Mouse (Mus musculus): Measurements from ENCODE around the gene Hist1h3e. TPM values are rescaled to one million over a fixed set of nuclear protein-coding genes. Genes with fewer than 3 reads are reported as not detected.

The Hist1h3e gene
- total RNA-seq (2023) = 389 and 653 TPM in 2 replicates

DNA sequence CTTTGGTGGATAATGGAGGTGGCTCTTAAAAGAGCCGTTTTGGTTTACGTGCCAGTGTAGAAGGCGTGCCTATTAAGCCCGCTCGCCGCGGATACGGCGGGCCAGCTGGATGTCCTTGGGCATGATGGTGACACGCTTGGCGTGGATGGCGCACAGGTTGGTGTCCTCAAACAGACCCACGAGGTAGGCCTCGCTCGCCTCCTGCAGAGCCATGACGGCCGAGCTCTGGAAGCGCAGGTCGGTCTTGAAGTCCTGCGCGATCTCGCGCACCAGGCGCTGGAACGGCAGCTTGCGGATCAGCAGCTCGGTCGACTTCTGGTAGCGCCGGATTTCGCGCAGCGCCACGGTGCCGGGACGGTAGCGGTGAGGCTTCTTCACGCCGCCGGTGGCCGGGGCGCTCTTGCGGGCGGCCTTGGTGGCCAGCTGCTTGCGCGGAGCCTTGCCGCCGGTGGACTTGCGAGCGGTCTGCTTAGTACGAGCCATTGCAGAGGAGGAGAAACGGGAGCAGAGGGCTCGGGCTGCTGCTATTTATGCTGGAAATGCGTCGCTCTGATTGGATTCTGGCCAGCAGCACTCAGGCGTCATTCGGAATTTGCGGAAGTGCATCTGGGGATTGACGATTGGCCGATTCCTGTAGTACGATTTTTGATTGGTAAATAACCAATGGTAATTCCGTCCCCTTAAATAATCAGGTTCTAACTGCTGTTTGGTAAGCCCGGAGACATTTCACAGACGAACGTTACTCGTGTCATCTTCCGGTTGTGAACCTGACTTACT, at the start of gene Hist1h3e:
Gene Hist1h3e (minus strand): TSS at position 487 of the 777 bp plus-strand sequence.

DNA sequence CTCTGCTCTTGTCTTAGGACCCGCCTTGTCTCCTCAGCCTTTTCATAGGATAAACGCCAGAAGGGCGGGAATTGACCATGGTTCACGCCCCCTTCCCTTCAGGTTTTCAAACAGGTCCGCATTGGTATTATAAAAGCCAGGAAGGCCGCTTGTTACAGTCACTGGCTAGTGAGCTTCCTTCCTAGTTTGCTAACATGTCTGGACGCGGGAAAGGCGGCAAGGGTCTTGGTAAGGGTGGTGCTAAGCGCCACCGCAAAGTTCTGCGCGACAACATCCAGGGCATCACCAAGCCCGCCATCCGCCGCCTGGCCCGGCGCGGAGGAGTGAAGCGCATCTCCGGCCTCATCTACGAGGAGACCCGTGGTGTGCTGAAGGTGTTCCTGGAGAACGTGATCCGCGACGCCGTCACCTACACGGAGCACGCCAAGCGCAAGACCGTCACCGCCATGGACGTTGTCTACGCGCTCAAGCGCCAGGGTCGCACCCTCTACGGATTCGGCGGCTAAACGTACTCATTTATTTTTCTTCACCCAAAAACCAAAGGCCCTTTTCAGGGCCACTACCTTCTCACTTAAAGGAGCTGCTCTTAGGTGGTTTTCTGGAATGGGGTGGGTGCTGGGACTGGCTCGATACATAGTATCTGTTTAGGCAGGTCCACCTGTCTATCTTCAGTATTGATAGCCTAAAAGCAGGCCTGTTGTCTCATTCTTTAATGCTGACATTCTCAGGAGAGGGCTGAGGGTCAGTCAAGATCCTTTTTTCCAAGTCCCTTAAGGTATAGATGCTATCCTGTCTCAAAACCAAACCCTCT, 19.4 kb upstream of the Hist1h3e start, which contains the start of gene Hist1h4d:
Gene Hist1h4d (plus strand): TSS at position 191 of the 811 bp plus-strand sequence.

DNA sequence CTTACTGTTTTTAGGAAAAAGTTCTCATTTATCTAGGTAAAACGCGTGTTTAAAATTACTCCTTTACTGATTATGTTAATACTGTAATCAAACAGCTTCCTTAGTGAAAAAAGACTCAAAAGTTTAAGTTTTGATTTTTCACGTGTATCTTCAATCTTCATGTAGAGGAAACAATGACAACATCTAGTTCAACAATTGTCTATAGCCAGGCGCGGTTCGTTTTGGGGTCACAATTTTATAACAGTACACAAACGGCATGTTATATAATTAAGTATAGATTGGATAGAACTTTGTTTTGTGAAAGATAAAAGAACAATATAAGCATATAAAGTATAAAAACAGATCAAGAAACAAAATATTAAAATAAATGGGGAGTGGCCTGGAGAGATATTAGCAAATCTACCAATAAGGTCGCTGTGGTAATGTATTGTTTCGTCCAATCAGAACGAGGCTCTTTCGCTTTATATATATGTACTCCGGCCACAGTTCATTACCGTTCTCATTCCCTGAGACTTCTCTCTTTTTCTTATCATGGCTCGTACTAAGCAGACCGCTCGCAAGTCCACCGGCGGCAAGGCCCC, 13.2 kb upstream of the Hist1h3e start, which contains the start of gene Hist1h3d:
Gene Hist1h3d (plus strand): TSS at position 493 of the 581 bp plus-strand sequence.

DNA sequence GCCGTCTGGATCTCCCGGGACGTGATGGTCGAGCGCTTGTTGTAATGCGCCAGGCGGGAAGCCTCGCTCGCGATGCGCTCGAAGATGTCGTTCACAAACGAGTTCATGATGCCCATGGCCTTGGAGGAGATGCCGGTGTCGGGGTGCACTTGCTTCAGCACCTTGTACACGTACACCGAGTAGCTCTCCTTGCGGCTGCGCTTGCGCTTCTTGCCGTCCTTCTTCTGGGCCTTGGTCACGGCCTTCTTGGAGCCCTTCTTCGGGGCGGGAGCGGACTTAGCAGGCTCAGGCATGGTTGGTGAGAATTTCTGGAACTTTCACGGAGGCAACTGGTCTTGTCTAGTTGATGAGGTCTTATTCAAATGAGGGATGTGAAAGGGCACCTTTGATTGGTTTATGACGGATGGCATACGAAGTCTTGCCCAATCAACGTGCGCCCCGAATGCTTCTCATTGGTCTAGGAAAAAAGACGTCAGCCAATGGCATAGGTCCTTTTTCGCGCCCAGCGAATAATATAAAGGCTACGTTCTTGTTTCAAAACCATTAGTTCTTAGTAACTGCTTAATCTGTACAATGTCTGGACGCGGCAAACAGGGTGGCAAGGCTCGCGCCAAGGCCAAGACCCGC, 11.8 kb upstream of the Hist1h3e start, which contains the start of the genes Hist1h2bf and Hist1h2ad:
Gene Hist1h2bf (minus strand): TSS at position 299 of the 627 bp plus-strand sequence.
Gene Hist1h2ad (plus strand): TSS at position 484 of the 627 bp plus-strand sequence.

DNA sequence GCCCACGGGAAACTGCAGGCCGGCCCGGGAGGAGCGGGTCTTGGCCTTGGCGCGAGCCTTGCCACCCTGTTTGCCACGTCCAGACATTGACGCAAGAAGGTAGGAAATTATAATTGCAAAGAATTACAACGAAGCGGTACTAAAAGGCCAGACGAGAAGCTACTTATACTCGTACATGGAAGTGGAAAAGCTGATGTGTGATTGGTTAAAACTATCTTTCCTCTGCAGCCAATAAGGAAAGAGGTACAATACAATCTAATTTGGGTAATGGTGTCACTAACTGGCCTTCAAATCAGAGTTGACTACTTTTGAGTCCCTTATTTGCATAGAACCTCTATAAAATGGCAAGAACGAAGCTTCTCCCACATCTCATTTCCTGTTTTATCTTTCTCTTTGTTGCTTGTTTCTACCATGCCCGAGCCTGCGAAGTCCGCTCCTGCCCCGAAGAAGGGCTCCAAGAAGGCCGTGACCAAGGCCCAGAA, 8.9 kb upstream of the Hist1h3e start, which contains the start of the genes Hist1h2ae and Hist1h2bg:
Gene Hist1h2ae (minus strand): TSS at position 199 of the 482 bp plus-strand sequence.
Gene Hist1h2bg (plus strand): TSS at position 375 of the 482 bp plus-strand sequence.

DNA sequence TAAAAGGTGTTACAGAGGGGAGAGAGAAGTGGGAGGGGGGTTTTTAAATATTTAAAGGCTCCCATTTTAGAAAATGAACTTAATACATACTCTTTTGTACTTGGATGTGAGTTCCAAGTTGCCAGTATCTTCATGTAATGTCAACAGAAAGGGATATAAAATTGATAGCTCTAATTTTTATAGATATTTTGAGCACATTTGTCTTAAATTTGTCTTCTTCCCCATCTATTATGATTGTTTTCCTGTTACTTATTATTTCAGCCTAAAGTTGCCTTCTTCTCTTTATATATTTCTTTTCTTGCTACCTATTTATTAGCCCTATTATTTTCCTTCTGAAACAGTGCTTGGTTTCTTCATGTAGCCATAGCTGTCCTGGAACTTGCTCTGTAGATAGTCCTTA, 9.2 kb downstream of the Hist1h3e start, which contains the start of gene Hist1h1d:
Gene Hist1h1d (plus strand): TSS at position 301 of the 400 bp plus-strand sequence.

DNA sequence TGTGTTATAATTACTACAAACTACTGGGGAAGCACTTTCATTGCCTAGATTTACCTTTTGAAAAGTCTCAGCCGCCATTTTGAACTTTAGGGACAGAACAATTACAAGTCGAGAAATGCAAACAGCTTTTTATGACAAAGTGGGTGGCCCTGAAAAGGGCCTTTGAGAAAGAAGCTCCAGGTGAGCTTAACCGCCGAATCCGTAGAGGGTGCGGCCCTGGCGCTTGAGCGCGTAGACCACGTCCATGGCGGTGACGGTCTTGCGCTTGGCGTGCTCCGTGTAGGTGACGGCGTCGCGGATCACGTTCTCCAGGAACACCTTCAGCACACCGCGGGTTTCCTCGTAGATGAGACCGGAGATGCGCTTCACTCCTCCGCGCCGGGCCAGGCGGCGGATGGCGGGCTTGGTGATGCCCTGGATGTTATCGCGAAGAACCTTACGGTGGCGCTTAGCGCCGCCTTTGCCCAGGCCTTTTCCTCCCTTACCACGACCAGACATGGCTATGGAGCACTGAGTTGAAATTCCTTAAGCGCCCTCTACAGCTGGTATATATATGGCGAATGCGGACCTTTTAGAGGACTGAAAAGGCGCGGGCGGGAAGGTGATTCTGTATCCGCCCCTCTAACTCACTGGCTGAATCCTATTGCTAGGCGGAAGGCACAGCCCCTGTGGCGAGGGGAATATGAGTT, 10.9 kb downstream of the Hist1h3e start, which contains the start of gene Hist1h4f:
Gene Hist1h4f (minus strand): TSS at position 503 of the 689 bp plus-strand sequence.

DNA sequence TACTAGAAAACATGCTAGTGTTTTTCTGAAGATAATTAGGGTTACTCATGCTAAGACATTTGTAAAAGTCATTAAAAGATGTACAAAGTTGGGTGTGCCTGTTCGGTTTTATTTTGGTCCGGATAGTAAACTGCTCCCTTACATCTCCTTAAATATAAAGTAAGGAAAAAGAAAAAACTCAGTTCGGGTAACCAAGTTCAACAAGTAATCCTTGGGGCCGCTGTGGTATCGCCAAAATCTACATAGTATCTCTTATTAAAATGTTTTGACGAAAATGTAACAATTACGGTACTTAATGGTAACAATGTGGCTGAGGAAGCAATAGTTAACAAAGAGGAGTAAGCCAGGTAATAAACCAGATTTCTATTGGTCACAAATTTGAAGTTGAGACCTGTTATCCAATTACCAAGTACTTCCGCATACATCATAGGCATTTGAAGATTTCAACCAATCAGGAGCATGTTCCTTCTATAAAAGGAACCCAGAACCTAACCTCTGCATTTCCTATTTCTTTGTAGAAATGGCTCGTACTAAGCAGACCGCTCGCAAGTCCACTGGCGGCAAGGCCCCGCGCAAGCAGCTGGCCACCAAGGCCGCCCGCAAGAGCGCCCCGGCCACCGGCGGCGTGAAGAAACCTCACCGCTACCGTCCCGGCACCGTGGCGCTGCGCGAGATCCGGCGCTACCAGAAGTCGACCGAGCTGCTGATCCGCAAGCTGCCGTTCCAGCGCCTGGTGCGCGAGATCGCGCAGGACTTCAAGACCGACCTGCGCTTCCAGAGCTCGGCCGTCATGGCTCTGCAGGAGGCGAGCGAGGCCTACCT, 18.0 kb downstream of the Hist1h3e start, which contains the start of gene Hist1h3f:
Gene Hist1h3f (plus strand): TSS at position 88 of the 822 bp plus-strand sequence.

DNA sequence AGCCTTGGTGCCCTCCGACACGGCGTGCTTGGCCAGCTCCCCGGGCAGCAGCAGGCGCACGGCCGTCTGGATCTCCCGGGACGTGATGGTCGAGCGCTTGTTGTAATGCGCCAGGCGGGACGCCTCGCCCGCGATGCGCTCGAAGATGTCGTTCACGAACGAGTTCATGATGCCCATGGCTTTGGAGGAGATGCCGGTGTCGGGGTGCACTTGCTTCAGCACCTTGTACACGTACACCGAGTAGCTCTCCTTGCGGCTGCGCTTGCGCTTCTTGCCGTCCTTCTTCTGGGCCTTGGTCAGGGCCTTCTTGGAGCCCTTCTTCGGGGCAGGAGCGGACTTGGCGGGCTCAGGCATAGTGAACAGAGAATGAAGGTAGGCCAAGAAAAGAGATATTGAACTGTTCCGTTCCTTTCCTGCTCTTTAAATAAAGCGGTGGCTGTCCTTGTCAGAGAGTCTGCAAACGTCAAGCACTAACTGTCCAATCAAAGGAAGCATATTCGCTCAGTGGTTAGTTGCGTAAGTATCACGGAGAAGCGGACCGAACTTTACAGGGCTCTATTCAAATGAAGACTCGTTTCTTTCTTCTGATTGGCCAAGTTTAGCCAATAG, 19.1 kb downstream of the Hist1h3e start, which contains the start of gene Hist1h2bh:
Gene Hist1h2bh (minus strand): TSS at position 394 of the 609 bp plus-strand sequence.

DNA sequence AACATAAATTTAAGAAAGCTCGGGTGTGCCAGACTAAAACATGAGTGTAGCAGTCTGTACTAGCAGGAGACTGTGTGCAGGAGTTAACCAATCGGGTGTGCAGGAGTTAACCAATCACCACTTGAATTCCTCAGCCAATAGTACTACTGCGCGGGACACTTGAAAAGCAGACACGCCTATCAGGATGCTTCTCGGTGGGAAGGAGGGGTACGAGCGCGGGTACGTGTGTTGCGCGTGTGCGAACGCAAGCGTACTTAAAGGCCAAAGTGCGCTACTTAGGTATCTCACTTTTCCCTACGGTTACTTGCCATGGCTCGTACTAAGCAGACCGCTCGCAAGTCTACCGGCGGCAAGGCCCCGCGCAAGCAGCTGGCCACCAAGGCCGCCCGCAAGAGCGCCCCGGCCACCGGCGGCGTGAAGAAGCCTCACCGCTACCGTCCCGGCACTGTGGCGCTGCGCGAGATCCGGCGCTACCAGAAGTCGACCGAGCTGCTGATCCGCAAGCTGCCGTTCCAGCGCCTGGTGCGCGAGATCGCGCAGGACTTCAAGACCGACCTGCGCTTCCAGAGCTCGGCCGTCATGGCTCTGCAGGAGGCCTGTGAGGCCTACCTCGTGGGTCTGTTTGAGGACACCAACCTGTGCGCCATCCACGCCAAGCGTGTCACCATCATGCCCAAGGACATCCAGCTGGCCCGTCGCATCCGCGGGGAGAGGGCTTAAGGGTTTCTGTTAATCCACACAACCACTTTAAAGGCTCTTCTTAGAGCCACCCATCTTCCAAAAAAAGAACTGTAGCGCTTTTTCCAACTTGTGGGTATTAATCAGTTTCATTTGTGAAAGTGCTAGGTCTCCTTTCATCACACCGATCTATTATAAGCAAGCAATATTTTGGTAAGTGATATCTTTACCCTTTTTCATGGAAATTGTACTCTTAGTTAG, 26.8 kb downstream of the Hist1h3e start, which contains the start of gene Hist1h3g:
Gene Hist1h3g (plus strand): TSS at position 286 of the 939 bp plus-strand sequence.

DNA sequence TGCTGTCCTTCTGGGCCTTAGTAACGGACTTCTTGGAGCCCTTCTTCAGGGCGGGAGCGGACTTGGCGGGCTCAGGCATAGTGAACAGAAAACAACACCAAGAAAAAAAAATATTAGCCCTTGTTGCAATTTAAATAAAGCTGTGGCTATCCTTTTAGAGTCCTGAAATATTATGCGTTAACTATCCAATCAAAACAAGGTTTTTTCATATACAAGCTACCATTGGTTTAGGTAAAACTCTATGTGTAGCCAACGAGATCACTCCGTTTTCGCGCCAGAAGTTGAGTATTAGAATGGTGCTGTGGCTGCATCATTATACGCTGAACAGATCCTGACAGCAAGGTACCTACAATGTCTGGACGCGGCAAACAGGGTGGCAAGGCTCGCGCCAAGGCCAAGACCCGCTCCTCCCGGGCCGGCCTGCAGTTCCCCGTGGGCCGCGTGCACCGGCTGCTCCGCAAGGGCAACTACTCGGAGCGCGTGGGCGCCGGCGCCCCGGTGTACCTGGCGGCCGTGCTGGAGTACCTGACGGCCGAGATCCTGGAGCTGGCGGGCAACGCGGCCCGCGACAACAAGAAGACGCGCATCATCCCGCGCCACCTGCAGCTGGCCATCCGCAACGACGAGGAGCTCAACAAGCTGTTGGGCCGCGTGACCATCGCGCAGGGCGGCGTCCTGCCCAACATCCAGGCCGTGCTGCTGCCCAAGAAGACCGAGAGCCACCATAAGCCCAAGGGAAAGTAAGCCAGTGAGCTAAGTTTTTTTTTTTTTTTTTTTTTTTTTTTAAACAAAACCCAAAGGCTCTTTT, 28.4 kb downstream of the Hist1h3e start, which contains the start of gene Hist1h2af:
Gene Hist1h2af (plus strand): TSS at position 347 of the 808 bp plus-strand sequence.

DNA sequence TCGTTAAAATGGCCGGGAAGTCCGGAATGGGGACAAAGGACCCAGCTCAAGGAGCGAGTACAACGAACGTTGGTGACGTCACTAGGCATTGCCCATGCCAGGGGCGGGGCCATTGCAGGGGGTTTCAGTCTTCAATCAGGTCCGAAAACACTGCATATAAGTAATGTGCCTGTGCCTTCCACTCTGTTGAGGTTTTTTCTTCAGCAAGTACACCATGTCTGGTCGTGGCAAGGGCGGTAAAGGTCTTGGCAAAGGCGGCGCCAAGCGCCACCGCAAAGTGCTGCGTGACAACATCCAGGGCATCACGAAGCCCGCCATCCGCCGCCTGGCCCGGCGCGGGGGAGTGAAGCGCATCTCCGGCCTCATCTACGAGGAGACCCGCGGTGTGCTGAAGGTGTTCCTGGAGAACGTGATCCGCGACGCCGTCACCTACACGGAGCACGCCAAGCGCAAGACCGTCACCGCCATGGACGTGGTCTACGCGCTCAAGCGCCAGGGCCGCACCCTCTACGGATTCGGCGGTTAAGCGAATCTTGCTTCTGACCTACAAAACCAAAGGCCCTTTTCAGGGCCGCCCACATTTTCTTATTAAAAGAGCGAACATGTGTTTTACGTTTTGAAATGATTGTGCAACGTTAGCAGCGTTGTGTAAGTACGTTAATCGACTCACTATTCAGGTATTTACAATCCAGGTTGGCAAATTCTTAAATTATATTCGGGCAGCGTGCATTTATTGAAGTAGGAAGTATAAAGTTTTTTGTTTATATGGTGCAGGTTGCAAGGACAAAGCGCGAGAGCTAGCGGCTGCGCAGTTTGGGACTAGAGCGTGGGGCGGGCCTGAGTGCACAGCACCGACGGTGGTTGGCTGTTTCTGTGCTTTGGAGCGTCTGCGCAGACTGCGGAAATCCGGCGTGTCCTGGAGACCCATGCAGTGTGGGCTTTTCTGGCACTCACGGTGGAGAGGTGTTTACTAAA, 31.0 kb downstream of the Hist1h3e start, which contains the start of gene Hist1h4h:
Gene Hist1h4h (plus strand): TSS at position 150 of the 975 bp plus-strand sequence.

Data from neutrophil, adult 65 days (primary cell).